Mouse (Mus musculus) frontal cortex, postnatal 36 days (tissue): ENCODE measurements at regions not wholly inside any gene's neighbourhood (a gene's known extent, or its start where the extent isn't known, plus 50 kb on each side); places are given as distances from the start of the nearest gene placed in this dataset.

ENCODE experiments used
- DNase-seq, 2 experiments: peaks; one replicate each; pipeline ENCODE4 v3.0.0; 2022; ENCODE audit warnings: low spot score in 2 of 2

DNA sequence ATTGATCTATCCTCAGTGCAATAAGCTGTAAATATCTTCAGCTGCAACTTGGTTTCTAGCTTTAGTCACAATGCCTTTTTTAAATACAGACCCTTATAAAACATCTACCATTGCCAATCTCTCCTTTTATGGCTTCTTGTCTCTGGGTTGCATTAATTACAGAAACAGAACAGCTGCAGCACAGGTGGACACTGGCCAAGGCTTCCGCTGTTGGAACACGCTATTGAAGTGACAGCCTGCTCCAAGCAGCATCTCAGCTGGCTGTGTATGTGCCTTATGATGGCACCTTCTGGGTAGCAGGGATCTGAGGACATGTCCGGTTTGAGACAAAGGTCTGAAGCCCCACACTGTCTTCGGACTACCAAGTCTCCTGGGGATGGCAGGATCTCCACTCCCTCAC is 207.1 kb upstream of the Plpp4 start:
- peak in 1 of 2 experiments; percentile 25 for DNase-seq

DNA sequence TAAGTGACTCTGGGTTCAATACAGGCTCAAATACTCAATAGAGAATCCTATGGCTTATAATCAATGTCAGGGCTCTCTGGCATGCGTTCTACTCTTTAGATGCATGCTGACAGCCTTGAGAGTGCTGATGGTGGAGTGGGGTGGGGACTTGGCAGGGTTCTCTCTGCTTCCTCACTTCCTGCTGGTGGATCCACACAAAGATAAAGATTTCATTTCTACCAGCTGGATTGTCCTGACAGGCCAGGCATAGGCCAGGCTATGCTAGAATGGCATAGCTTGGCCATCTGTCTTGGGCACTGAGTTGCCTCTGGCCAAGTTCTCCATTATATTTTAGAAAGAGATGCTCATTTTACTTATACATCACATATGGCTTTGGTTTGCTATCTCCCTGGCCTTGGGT is 206.2 kb upstream of the Plpp4 start:
- DNase-seq = no peak

DNA sequence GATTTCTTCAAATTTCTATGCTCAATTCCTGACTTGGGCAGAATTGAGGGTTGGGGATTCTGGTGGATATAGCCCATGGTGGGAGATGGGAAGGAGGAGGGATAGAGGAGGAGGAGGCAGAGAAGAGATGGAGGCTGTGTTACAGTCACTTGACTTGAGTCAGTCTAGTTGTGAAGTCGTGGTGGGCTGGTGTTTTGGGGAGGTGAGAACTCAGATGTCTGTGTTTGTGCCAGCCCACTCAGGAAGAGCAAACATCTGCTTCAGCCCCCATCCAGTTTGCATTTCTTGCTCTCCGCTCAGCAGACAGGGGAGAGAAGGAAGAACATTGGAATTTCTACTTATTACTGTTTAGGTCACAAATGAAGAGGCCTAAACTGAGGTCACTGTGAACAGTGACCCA is 189.9 kb upstream of the Plpp4 start:
- DNase-seq = peak; percentile 42 to 52

DNA sequence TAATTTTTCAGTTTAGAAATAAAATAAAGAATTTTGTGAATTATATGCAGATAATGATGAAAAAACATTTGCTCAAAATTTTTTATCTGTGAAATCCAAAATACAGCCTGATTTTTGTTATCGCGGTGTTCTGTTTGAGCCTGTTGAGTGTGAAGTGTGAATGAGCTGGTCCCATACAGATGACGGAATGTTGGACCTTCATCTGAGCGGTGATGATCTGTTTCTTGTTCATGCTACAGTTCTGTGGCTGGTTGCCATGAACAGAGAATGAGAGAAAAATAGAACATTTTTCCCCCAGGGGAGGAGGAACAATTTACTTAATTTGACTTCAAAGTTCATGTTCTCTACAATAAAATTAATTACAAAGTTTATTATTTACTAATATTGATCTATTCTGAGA is 188.7 kb upstream of the Plpp4 start:
- no peak for DNase-seq

DNA sequence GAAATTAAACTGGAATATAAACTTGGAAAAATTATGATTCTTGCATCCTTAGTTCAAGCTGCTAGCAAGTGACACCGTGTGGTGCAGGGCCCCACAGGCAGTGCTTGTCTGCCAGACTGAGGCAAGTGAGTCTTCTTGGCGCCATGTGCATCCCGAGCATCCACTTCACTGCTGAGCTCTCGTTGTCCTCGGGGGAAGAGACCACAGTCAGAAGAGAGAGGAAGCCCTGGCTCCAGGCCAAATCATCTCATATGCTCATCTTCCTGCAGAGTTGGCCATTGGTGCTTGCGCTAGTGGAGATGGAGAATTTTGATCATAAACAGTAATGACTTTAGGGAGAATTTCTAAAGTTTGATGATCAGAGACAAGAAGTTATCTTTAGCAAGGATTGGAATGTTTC is 177.0 kb upstream of the Plpp4 start:
- DNase-seq = no peak

DNA sequence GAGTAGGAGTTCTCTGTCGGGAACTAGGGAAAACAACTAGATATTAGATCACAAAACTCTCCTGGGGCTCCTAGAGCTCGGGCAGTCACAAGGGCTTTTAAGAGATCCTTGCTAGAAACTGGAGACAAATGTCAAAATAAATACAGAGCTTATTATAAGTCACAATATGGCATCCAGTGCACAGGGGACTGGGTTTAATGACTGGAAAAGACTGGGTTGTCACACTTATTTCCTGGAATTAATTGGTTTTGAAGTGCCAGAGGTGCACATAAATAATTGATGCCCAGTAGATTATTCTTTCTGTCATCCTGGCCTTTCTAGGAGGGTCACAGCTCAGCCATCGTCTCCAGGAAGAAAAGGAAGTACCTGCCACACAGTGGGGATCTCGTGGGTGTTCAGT is 165.4 kb upstream of the Plpp4 start:
- no peak for DNase-seq

DNA sequence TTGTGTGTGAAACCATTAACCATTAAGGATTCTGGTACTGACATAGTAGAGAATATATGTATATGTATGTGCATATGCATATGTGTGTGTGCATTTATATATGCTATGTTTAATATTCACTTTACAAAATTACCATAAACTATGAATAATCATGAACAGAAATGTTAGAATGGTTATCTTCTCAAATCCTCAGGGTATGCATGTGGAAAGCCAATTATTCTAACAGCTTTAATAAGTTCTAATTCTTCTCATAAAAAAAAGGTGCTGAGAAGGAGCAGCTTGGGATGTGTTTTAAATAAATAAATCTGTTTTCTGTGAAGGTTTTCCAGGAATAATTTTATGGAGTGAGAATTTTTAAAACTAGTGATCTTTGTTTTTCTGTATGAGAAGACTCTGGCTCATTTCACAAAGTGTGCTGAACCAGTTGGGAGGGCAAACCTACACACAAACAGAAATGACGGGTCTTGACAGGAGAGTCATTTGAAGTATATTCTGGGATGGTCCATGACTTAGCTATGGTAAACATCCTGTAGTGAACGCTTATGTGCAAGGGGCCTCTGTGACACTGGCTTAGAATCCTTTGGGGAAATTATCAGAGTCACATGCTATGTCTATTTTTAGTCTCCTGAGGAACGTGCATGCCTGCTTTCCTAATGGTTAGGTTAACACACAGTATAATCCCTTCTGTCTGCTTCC is 160.3 kb upstream of the Plpp4 start:
- no peak for DNase-seq

DNA sequence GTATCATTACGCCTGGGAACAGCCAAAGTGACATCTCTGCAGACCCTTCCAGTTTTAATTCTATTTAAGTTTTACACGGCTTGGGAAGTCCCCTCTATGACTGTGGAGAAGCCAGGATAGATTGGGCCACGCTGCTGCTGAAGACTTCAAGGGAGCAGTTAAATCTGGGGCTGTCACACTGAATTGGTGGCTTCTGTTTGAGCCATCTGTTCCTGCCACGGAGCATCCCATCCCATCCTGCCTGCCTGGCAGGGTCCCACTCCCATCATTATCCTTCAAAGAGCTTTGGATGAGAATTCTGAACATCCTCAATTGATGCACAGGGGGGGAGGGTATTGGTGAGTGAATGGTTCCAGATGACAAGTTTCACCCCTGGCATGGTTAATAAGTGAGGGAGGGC is 154.4 kb upstream of the Plpp4 start:
- DNase-seq = no peak

DNA sequence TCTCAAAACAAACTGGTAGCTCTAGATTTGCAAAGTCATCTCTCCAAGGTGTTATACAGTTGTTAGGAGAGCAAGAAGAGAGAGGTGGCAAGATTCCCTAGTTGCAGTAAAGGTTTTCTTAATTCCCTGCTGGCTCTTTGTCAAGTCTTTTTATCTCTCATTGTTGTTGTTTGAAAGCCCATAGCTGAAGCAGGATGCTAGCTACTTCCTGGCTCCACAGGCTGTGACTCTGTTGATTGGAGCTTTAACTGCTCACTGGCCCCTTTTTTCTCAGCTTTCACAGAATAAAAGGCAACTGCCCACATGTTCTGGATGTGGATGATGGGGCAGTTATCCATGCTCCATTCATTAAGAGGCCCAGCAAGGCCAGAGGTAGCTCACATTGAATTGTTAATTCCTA is 122.7 kb upstream of the Plpp4 start:
- no peak for DNase-seq

DNA sequence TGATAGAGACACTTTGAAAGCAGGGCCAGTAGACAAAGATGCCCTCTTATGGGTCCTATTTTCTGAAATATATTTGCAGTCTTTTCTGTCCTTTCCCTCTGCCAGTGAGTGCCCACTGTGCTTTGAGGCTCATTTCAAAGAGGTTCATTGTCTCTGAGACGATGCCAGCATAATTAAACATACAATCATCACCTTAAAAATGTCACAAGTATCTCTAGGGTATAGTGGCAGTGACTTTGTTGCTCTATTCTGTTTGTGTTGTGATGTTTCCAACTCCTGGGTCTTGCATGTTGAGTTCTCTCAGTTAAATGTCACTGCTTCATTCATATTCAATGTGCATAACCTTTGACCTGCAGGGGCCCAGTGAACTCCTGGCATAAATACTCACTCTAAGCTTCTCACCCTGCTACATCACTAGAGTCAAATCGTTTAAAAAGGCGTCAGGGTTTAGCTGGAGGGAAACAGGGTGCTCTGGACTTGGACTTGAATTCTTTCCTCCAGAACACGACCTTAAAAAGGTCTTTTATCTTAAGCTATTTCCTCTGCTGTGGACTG is 122.1 kb upstream of the Plpp4 start:
- no peak for DNase-seq

DNA sequence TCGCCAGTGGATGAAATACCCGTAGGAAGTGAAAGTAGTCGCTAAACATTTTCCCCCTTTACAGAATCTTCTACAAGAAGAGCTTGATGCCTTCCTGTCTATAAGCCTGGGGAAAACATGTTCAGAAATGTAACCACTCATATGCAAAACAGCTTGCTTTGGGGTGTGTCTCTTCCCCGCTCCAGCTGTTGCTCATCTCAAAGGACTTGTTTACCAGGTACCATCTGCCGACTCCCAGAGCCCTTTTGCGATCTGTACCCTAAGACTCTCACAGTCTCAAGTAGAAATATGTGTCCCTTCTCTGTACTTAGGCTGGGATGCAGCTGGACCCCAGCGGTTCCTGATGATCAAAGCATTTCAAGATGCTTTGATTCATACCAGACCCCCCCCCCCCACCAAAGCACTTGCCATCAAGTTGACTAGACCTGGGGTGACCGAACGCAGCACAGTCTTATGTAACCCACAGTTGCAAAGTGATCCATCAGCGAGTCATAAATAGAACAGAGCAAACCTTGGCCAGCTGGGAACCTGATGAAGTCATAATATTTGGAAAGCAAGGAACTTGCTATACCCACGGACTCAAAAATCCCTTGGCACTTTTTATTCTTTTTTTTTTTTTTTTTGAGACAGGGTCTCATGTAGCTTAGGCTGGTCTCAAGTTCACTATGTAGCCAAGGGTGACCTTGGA is 119.4 kb upstream of the Plpp4 start:
- peak in 1 of 2 experiments; percentile 5 for DNase-seq

DNA sequence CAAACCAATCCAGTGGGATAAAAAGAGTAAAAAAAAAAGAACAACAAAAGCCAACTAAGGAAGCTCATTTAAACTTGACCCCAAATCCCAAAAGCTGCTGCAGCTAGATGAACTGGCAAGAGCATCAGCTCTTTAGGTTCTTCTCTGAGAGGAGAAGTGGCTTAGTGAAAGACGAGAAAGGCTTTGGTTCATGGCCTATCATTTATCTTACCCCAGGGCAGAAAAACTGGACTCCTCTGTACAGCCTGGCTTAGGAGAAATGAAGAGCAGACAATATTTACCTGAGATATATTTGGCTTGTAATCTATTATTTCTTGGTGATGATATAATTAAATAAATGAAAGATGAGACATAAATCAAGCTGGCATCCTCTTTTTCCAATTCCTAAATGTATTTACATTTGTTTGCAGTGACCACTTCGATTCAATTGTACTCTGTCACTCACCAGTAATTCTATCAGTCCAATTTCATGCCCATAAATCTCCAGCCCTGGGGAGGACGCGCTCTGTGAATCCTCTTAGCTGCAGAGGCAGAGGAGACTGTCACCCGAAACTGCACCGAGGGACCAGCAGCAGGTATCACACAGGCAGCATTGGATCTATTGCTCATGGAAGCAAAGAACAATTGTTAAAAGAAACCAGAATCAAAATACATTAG is 114.8 kb upstream of the Plpp4 start:
- no peak for DNase-seq

DNA sequence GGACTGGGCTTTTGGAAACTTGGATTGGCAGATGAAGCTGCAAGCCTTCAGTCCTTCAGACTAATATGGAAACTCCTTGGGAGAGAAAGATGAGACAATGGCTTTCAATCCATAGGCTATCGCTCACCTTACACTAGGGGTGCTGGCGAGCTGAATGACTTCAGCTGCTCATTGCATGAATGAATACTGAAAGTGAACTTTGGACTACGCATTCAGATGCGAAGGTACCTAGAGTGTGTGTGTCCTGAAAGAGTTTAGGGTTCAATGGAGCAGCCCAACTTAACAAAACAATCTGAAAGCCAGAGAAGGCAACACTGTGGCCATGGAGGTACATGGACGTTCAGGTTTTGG is 114.3 kb upstream of the Plpp4 start:
- DNase-seq = no peak

DNA sequence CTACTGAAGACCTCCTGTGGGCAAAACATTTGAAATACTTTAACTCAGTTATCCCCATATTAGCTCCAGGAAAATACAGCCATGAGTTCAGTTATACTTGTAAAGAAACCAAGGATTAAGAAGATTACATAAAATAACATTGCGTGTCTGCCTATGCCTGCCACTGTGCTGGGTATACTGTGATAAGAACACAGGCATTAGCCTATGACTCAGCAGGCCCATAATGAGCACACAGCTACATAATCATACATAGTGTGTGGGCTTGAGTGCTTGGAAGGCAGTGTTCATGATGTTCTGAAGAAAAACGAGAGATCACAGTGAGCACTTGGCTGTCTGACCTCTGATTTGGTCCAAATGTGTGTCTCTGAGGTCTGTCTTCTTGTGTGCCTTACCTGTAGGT is 101.3 kb upstream of the Plpp4 start:
- DNase-seq = no peak

DNA sequence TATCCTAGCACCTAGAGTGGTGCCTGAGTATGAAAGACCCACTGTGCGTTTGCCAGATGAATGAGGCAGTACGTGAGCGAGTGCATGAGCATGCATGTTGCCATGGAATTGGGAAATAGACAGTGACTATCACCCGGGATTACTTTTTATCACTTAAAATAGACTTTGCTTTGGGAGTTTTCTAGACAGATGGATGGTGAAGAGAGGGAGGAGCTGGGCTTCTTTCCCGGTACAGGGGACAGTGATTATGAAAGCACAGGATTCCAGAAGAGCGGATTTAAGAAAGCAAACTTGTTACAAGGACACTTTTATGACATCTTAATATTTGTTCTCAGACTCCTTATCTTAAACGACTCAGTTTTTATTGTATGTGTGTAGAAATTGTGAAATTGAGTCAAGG is 86.9 kb upstream of the Plpp4 start:
- peak; percentile 17 to 32 for DNase-seq

DNA sequence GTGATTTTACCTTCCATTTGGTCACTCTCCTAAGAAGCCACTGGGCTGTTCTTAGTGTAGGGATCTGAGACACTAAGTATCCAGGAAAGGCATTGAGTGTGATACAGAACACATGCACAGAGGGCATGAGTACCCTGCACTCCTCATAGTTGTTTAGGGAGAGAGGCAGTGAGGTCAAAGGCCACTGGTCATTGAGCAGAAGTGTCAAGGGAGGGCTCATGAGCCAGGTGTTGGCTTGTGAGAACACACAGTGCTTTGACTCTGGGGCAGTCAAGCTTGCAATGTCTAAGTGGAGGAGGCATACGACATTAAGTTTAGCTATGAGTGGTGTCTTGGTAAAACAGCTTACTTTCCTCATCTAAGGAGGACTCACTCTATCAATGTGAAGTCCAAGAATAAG is 65.9 kb upstream of the Plpp4 start:
- DNase-seq = no peak

DNA sequence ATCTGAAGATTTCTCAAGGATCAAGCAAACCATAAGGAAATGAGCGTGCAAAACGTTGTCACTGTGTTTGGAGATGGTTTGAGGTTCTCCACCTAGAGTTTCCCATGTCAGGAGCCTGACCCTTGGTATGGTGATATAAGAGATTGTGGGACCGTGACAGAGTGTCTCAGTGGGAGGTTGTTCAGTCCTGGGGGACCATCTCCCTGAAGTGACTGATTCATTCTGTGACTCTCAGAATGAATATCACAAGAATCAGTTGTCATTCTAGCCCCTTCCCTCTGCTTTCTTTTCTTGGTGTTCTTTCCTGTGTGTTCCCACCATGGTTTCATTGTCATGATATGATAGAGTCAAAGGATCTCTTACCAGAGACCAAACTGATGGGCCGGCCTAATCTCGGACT is 49.8 kb upstream of the Plpp4 start:
- DNase-seq = no peak
